Mouse (Mus musculus) hindlimb bud, embryonic 11.5 days (tissue): ENCODE measurements at regions not wholly inside any gene's neighbourhood (a gene's known extent, or its start where the extent isn't known, plus 50 kb on each side); places are given as distances from the start of the nearest gene placed in this dataset.
"Not testable (repeated sequence)": the region's sequence is repeated elsewhere in the genome, so short reads cannot be mapped to it uniquely, and the experiment has no call there.

Source experiments
- DNase-seq: peaks from one replicate; pipeline ENCODE4 v3.0.0-alpha.2; 2012; ENCODE audit warnings: low read depth, low spot score; ENCODE audit errors: extremely low spot score

- DNase-seq: peak; percentile 18
Measured at GRCm38 (mm10) chr3:129386522-129386921, 54.0 kb upstream of the Enpep start.

- no peak for DNase-seq
Measured at GRCm38 (mm10) chr3:129390506-129390905, 58.0 kb upstream of the Enpep start.

GRCm38 (mm10) chr3:129391888-129392813 lies 59.6 kb upstream of the Enpep start:
- no peak for DNase-seq

GRCm38 (mm10) chr3:129392814-129393804 lies 60.6 kb upstream of the Enpep start:
- DNase-seq: no peak

GRCm38 (mm10) chr3:129397481-129397880 lies 65.0 kb upstream of the Enpep start:
- DNase-seq: no peak

GRCm38 (mm10) chr3:129400092-129400924 lies 67.8 kb upstream of the Enpep start:
- no peak for DNase-seq

GRCm38 (mm10) chr3:129411389-129412054 lies 79.0 kb upstream of the Enpep start:
- DNase-seq: no peak

- no peak for DNase-seq
Measured at GRCm38 (mm10) chr3:129412126-129412960, 79.8 kb upstream of the Enpep start.

- DNase-seq: no peak
Measured at GRCm38 (mm10) chr3:129412961-129413246, 80.4 kb upstream of the Enpep start.

GRCm38 (mm10) chr3:129415656-129416055 lies 83.1 kb upstream of the Enpep start:
- no peak for DNase-seq

GRCm38 (mm10) chr3:129416337-129416736 lies 83.8 kb upstream of the Enpep start:
- DNase-seq: no peak

GRCm38 (mm10) chr3:129421620-129422239 lies 89.2 kb upstream of the Enpep start:
- DNase-seq: not testable (repeated sequence)

- DNase-seq: no peak
Measured at GRCm38 (mm10) chr3:129428750-129429149, 96.2 kb upstream of the Enpep start.

GRCm38 (mm10) chr3:129429161-129430111 lies 96.9 kb upstream of the Enpep start:
- no peak for DNase-seq

GRCm38 (mm10) chr3:129434056-129434455 lies 98.1 kb upstream of the Elovl6 start:
- no peak for DNase-seq

- no peak for DNase-seq
Measured at GRCm38 (mm10) chr3:129437687-129438086, 94.5 kb upstream of the Elovl6 start.

- no peak for DNase-seq
Measured at GRCm38 (mm10) chr3:129442756-129443155, 89.4 kb upstream of the Elovl6 start.

GRCm38 (mm10) chr3:129444221-129444620 lies 87.9 kb upstream of the Elovl6 start:
- no peak for DNase-seq
